Mouse (Mus musculus): ENCODE results near the gene Tmf1. TPM values are rescaled to one million over a fixed set of nuclear protein-coding genes. Genes with fewer than 3 reads are reported as not detected.

The Tmf1 gene
- polyA plus RNA-seq, 1 experiment from 2014 or later = 33.1 TPM

DNA sequence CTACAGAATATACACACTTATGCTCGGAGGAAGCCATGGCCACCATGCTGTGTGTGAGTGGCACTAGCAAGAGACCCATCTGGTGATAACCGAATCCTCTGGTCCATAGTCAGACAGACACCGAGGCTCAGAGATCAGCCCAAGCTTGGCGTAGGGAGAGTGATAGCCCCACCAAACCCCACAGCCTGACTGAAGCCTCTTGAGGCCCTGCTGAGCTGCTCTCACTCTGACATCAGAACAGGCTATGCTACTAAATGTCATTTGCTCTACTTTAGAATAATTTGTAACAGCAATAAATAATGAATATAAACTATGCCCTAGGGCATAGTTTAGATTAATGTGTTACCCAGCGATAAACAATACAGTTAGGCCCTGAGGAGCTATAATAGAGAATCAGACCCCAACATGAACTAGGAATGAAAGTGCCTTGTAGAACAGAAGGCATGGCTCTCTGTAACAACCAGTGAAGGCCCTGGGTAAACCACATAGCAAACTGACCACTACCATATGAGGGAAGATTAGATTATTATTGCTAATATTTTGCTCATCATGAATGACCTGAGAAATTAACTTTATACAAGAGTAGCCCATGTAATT lies 46.1 kb downstream of the Tmf1 start:
- Histone ChIP-seq H3K9me3 (no peaks in the 10 kb centered on the region), H3K4me1 (no peaks in the 10 kb centered on the region), H3K36me3 (peaks cover 32% of the 10 kb centered on the region), H3K4me3 (no peak overlapping the region), H3K9ac (no peak overlapping the region), H3K27ac (no peak overlapping the region), H3K27me3 (no peaks in the 10 kb centered on the region), H3K4me2 (no peak overlapping the region)
- ATAC-seq (ENCODE audit: borderline replicate concordance, extremely low read depth, low FRiP score, low TSS enrichment) = no peak
- WGBS = 92% methylated on average over 5 of the region's 5 CpGs

DNA sequence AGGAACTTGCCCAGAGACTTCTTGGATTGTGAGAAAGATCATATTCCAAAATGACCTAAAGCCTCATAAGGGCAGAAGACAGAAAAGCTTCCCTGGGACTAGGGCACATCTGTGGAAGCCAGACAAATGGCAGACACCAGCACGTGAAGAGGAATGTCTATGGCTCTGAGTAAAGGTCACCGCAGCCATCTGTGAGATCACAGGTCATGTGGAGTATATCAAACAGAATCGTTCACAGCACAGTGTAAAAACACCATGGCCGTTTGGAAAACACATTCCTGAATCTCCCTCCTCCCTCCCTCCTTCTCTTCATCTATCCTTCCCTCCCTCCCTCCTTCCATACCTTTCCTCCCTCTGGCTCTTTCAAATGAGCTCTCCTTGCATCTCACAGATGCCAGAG lies 47.1 kb downstream of the Tmf1 start:
- H3K27ac ChIP-seq = no peak overlapping the region
- H3K4me2 ChIP-seq = no peak overlapping the region
- 33% methylated on average over 4 of the region's 4 CpGs for WGBS
- no peak for ATAC-seq (ENCODE audit: borderline replicate concordance, extremely low read depth, low FRiP score, low TSS enrichment)
- H3K9ac ChIP-seq = no peak overlapping the region
- no peak overlapping the region for H3K4me3 ChIP-seq
- no peaks in the 10 kb centered on the region for H3K27me3 ChIP-seq
- H3K4me1 ChIP-seq = no peaks in the 10 kb centered on the region
- H3K36me3 ChIP-seq = peaks cover 32% of the 10 kb centered on the region
- H3K9me3 ChIP-seq = no peaks in the 10 kb centered on the region

DNA sequence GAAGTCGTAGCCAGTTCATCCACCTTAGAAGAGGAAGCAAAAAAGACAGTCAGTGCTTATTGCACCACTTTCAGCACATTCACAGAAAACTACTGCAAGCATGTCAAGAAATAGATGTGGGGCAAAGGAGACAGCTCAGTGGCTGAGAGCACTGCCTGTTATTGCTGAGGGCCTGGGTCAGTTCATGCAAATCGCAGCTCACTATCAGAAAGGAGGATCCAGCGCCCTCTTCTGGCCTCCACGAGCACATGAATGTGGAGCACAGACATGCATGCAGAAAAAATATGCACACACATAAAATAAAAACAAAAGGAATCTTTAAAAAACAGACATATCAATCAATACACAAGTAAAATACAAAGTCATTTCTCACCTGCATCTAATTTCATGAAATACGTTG lies 47.9 kb downstream of the Tmf1 start:
- Histone ChIP-seq H3K4me1 (no peaks in the 10 kb centered on the region), H3K9me3 (no peaks in the 10 kb centered on the region), H3K27me3 (no peaks in the 10 kb centered on the region), H3K36me3 (peaks cover 32% of the 10 kb centered on the region), H3K27ac (no peak overlapping the region), H3K9ac (no peak overlapping the region), H3K4me2 (no peak overlapping the region), H3K4me3 (no peak overlapping the region)
- 70% methylated on average over 5 of the region's 5 CpGs for WGBS
- ATAC-seq (ENCODE audit: borderline replicate concordance, extremely low read depth, low FRiP score, low TSS enrichment) = no peak

DNA sequence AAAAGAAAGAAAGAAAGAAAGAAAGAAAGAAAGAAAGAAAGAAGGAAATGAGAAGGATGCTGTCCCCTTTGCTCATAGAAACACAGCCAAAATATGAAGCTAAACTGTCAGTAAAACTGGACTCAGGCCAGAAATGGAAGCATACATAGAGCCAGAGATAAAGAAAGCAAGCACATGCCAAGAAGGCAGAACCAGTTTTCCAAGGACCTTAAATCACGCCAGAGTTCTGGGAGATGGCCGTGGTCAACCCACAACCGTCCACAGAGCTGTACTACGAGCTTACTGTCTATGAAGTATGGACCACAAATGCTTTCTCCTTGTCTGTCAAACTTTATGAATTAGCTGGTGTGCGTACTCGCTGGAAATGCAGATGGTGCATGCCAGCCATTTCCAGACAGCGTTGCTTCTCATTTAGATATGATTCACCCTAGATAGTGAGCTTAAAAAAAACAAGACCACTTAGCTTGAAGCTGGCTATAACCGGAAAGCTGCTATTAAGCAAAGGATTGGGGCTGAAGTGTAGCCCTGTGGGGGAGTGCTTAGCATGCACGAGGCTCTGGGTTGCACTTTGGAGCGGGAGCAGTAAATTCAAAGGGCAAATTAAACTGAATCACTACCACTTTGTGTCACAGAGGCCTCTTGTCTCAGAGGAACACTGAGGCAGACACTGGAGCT lies 54.4 kb downstream of the Tmf1 start:
- peak overlapping the region; percentile 70 for H3K27ac ChIP-seq

DNA sequence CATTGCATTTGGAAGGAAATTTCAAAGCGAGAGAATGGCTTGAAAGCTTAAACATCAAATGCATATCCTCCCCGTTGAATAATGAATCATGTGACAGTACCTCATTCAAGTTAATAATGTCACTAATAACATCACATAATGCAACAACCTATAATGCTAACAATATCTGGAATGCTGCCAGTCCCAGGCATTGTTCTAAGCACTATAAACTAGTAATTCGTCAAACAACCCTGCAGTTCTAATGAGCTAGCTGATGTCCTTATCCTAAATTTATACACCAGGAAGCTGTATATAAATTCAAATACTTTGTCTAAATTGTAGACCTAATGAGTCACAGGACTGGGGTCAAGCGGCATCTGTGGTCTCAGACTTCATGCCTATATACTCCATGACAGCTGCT lies 58.0 kb downstream of the Tmf1 start:
- ATAC-seq (ENCODE audit: borderline replicate concordance, extremely low read depth, low FRiP score, low TSS enrichment) = no peak

More for the DNA sequence above, 54.4 kb downstream of the Tmf1 start:
- Histone ChIP-seq H3K27me3 (no peaks in the 10 kb centered on the region), H3K4me1 (peaks cover 14% of the 10 kb centered on the region), H3K36me3 (peaks cover 4% of the 10 kb centered on the region), H3K9me3 (no peaks in the 10 kb centered on the region), H3K4me3 (no peak overlapping the region), H3K9ac (no peak overlapping the region), H3K4me2 (no peak overlapping the region)
- ATAC-seq (ENCODE audit: borderline replicate concordance, extremely low read depth, low FRiP score, low TSS enrichment) = peak; percentile 85; the same call in 1 of the 2 replicates
- WGBS = 35% methylated on average over 10 of the region's 10 CpGs

DNA sequence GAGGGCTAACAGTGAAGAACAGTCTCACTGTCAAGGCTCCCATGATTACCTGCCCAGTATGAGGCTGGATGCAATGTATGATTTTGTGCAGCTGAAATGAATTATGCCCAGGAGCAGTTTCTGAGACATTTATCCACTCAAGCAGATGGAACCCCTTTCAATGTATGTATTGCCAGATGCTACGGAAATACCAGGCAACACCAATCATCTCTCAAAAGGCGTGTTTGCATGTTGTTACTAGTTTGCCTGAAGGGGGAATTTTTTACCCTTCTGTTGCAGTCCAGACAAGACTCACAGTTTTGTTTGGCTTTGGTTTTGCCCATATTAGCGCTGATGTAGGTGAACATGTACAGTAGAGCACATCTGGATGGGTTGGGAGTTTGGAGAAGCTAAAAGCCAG lies 60.6 kb downstream of the Tmf1 start:
- 92% methylated on average over 3 of the region's 3 CpGs for WGBS
- H3K27ac ChIP-seq = no peak overlapping the region
- no peak overlapping the region for H3K4me3 ChIP-seq
- no peak overlapping the region for H3K4me2 ChIP-seq
- H3K9ac ChIP-seq = no peak overlapping the region
- no peak for ATAC-seq (ENCODE audit: borderline replicate concordance, extremely low read depth, low FRiP score, low TSS enrichment)
- H3K36me3 ChIP-seq = peaks cover 22% of the 10 kb centered on the region
- no peaks in the 10 kb centered on the region for H3K4me1 ChIP-seq
- H3K27me3 ChIP-seq = no peaks in the 10 kb centered on the region
- no peaks in the 10 kb centered on the region for H3K9me3 ChIP-seq

More for the DNA sequence above, 58.0 kb downstream of the Tmf1 start:
- no peak overlapping the region for H3K4me3 ChIP-seq
- peaks cover 14% of the 10 kb centered on the region for H3K4me1 ChIP-seq
- no peaks in the 10 kb centered on the region for H3K9me3 ChIP-seq
- H3K9ac ChIP-seq = no peak overlapping the region
- H3K27me3 ChIP-seq = no peaks in the 10 kb centered on the region
- H3K27ac ChIP-seq = no peak overlapping the region
- 65% methylated on average over 4 of the region's 4 CpGs for WGBS
- H3K4me2 ChIP-seq = no peak overlapping the region
- peaks cover 8% of the 10 kb centered on the region for H3K36me3 ChIP-seq

DNA sequence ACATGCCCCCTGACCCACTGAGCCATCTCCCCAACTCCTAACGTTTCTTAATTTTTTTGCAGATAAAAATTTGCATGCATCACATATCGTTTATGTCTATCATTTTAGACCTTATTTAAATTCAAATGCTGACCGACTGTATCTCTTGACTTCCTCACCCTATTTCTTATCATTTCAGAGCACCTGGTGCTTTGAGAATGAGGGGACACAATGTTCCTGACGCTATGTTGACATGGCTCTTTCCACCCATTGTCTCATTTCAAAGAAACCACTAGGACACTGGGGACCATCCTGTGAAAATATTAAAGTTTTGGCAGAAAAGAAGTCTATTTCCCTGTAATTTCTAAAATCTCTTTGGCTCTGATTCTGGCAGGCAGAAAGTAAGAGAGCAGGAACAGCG lies 62.0 kb downstream of the Tmf1 start:
- H3K27ac ChIP-seq = no peak overlapping the region
- 72% methylated on average over 5 of the region's 5 CpGs for WGBS
- no peaks in the 10 kb centered on the region for H3K4me1 ChIP-seq
- H3K9me3 ChIP-seq = no peaks in the 10 kb centered on the region
- no peaks in the 10 kb centered on the region for H3K27me3 ChIP-seq
- peaks cover 36% of the 10 kb centered on the region for H3K36me3 ChIP-seq
- H3K4me2 ChIP-seq = no peak overlapping the region
- no peak overlapping the region for H3K4me3 ChIP-seq
- no peak for ATAC-seq (ENCODE audit: borderline replicate concordance, extremely low read depth, low FRiP score, low TSS enrichment)
- no peak overlapping the region for H3K9ac ChIP-seq

DNA sequence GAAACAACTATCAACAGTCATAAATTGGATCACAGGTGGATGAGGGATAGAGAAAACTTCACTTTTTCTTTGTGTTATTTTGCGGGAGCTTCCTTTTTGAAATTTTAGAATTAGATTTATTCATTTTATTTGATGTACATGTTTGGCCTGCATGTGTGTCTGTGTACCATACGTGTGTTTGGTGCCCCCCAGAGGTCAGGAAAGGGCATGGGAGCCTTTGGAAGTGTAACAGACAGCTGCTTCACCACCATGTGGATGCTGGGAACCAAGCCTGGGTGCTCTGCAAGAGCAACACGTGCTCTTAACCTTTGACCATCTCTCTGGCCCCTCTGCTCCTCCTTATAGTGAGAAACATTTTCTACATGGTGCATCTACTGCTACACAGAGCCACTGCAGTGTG lies 64.1 kb downstream of the Tmf1 start:
- peaks cover 39% of the 10 kb centered on the region for H3K36me3 ChIP-seq
- H3K27me3 ChIP-seq = no peaks in the 10 kb centered on the region
- no peak overlapping the region for H3K4me3 ChIP-seq
- WGBS = 65% methylated on average over 3 of the region's 3 CpGs
- H3K9ac ChIP-seq = no peak overlapping the region
- H3K4me2 ChIP-seq = no peak overlapping the region
- no peaks in the 10 kb centered on the region for H3K4me1 ChIP-seq
- H3K27ac ChIP-seq = no peak overlapping the region
- H3K9me3 ChIP-seq = no peaks in the 10 kb centered on the region
- ATAC-seq (ENCODE audit: borderline replicate concordance, extremely low read depth, low FRiP score, low TSS enrichment) = no peak

DNA sequence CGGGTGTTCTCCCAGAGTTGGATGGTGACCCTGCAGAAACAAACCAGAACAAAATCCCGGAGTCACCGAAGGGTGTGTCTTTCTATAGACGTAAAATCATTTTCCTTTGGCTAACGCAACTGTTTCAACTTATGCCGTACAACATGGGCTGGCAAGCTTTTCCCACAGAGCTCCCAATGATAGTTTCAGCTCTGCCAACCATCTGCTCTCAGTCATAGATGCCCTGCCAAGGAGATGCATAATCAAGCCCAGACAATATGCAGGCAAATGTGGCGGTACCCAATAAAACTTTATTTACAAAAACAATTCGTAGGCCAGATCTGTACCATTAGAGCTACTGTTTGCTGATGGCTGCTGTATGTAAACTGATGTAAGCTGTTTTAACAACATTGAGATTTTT lies 66.7 kb downstream of the Tmf1 start:
- Histone ChIP-seq H3K4me1 (no peaks in the 10 kb centered on the region), H3K9ac (no peak overlapping the region), H3K27ac (no peak overlapping the region), H3K36me3 (peaks cover 33% of the 10 kb centered on the region), H3K27me3 (no peaks in the 10 kb centered on the region), H3K4me3 (no peak overlapping the region), H3K9me3 (no peaks in the 10 kb centered on the region), H3K4me2 (no peak overlapping the region)
- ATAC-seq (ENCODE audit: borderline replicate concordance, extremely low read depth, low FRiP score, low TSS enrichment) = no peak
- WGBS = 87% methylated on average over 8 of the region's 8 CpGs

DNA sequence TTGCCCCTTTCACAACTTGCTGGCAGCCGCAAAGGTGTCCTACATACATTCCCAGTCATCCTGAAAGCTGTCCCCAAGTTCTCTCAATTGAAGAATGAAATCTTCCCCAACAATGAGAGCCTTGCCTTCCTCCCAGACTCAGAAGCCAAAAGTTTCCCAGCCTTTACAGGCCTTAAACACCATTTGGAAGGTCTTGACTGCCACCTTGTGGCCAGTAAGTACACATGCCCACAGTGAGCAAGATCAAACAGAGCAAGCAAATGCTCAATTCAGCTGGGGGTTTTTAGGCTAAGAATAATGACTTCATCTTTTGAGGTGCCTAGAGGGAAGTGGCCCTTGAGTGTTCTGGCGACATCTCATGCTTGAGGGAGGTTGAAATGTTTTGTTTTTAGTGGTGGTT lies 72.1 kb downstream of the Tmf1 start:
- peaks cover 1% of the 10 kb centered on the region; the same call in 1 of the 2 replicates for H3K36me3 ChIP-seq
- peaks cover 2% of the 10 kb centered on the region; the same call in 1 of the 2 replicates for H3K27me3 ChIP-seq
- H3K4me2 ChIP-seq = no peak overlapping the region
- H3K4me1 ChIP-seq = no peaks in the 10 kb centered on the region
- no peak overlapping the region for H3K4me3 ChIP-seq
- no peak overlapping the region for H3K9ac ChIP-seq
- peak; percentile 70; the same call in 1 of the 2 replicates for ATAC-seq (ENCODE audit: borderline replicate concordance, extremely low read depth, low FRiP score, low TSS enrichment)
- WGBS = 14% methylated on average over 2 of the region's 2 CpGs
- no peak overlapping the region for H3K27ac ChIP-seq
- H3K9me3 ChIP-seq = no peaks in the 10 kb centered on the region

DNA sequence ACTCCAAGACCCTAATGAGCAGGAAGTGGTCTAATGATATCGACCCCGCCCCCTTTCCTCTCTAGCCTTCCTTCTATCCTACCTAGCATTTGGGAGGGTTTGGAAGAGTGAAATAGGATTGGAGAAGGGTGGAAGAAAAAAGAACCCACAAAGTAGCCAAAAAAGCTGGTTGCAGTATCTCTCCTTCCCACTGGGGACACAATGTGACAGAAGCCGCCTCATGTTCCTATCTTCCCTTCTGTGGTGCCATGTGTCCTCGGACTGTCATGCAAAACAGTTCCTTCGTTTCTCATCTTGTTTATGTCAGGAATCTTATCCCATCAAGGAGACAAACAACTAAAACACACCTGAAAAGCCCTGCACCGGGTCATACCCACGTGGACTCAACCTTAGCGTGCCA lies 72.8 kb downstream of the Tmf1 start:
- no peaks in the 10 kb centered on the region; the same call in 1 of the 2 replicates for H3K36me3 ChIP-seq
- no peaks in the 10 kb centered on the region for H3K9me3 ChIP-seq
- no peak overlapping the region for H3K4me3 ChIP-seq
- H3K27me3 ChIP-seq = peaks cover 8% of the 10 kb centered on the region; the same call in 1 of the 2 replicates
- H3K4me1 ChIP-seq = no peaks in the 10 kb centered on the region
- no peak overlapping the region for H3K4me2 ChIP-seq
- no peak overlapping the region for H3K9ac ChIP-seq
- 59% methylated on average over 8 of the region's 8 CpGs for WGBS
- no peak overlapping the region for H3K27ac ChIP-seq
- ATAC-seq (ENCODE audit: borderline replicate concordance, extremely low read depth, low FRiP score, low TSS enrichment) = no peak

DNA sequence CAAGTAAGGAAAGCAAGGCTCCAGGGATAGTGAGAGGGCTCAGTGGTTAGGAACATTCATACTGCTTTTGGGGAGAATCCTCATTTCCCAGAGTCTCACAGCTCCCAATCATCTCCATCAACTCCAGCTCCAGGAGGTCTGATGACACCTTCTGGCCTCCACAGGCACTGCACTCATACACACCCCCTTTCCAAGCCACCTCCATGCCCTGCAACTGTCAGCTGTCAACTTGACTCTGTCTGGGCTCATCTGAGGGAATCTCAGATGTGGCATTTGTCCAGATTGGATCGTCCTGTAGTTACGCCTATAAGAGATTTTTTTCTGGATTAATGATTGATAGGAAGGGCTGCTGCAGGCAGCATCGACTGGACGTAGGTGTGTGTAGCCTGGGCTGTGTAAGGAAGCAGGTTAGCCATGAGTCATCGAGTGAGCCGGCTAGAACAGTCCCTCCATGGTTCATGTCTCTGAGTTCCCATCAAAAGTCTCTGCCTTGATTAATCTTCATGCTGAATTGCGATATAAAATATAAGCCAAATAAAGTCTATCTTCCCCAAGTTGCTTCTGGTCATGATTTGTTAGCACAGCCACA lies 74.6 kb downstream of the Tmf1 start:
- Histone ChIP-seq H3K27me3 (peaks cover 8% of the 10 kb centered on the region; the same call in 1 of the 2 replicates), H3K9me3 (no peaks in the 10 kb centered on the region), H3K27ac (no peak overlapping the region), H3K4me3 (no peak overlapping the region), H3K36me3 (no peaks in the 10 kb centered on the region), H3K9ac (no peak overlapping the region), H3K4me2 (no peak overlapping the region), H3K4me1 (no peaks in the 10 kb centered on the region)
- 74% methylated on average over 7 of the region's 7 CpGs for WGBS
- 0 out of 2 replicates have a peak, but pooled peaks have one; percentile 16 for ATAC-seq (ENCODE audit: borderline replicate concordance, extremely low read depth, low FRiP score, low TSS enrichment)

Measured in lung, embryonic 15.5 days (tissue).